In the genomic region with DNA sequence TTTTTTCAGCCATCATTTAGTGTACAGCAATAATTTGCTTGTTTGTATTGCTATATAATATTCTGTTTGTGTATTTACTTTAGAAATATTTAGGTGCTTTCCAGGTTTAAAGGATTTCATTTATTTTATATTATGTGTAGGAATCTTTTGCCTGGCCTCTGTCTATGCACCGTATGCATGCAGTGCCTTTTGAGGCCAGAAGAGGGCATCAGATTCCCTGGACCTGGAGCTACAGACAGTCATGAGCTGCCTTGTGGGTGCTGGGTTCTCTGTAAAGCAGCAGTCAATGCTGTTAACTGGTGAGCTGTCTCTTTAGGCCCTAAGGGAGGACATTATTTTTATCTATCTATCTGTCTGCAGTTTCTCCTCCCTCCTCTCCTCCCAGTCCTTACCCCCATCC, we compare ENCODE assay signal across 9 mouse cellular contexts. TPM values are rescaled to one million over a fixed set of nuclear protein-coding genes. Genes with fewer than 3 reads are reported as not detected.
DNase-seq lines count a peak whose midpoint lies in the region; ATAC-seq lines count a peak whose summit lies in the region.
"Had no signal": no experiment of that assay in that cellular context is flagged by ENCODE, and none has a peak within 500 bp of the region (broad histone marks: within the 10 kb centered on the region; RNA-seq: fewer than 3 reads in every experiment).

No protein-coding gene starts in this region.

- H3K9me3 ChIP-seq in hindbrain, embryonic 10.5 days: no peaks in the 10 kb centered on the region
- no peaks in the 10 kb centered on the region for H3K9me3 ChIP-seq in hindbrain, embryonic 13.5 days
- H3K9me3 ChIP-seq: megakaryocyte, embryonic 14.5 days had no signal

- H3K9ac ChIP-seq in hindbrain, embryonic 13.5 days: no peak overlapping the region

- no peaks in the 10 kb centered on the region for H3K36me3 ChIP-seq in hindbrain, embryonic 10.5 days
- H3K36me3 ChIP-seq in hindbrain, embryonic 13.5 days: no peaks in the 10 kb centered on the region

- H3K4me2 ChIP-seq in hindbrain, embryonic 13.5 days: no peak overlapping the region

- ATAC-seq in hindbrain, embryonic 13.5 days (ENCODE audit: low FRiP score): no peak; the same call in 1 of the 2 replicates
- no peak for ATAC-seq in activated CD4-positive, CD25-positive, alpha-beta regulatory T cell, adult 4 months

- no peak overlapping the region for H3K27ac ChIP-seq in hindbrain, embryonic 10.5 days
- H3K27ac ChIP-seq in hindbrain, embryonic 13.5 days: no peak overlapping the region

- peak; percentile 58 for DNase-seq in hindbrain, embryonic 10.5 days (ENCODE audit: low spot score)
- DNase-seq in 416B (ENCODE audit: low read depth): peak; percentile 73
- peak; percentile 81 for DNase-seq in ES-CJ7 (ENCODE audit: low read depth, low spot score)
- peak; percentile 40 to 45 for DNase-seq in cerebellum, postnatal 36 days
- DNase-seq in kidney, postnatal 25 days: peak; percentile 47 to 62
- peak; percentile 67 for DNase-seq in retina, embryonic 14.5 days (ENCODE audit: low spot score)

- H3K4me1 ChIP-seq in hindbrain, embryonic 10.5 days (replicated peaks): peaks cover 12% of the 10 kb centered on the region
- H3K4me1 ChIP-seq in hindbrain, embryonic 13.5 days (replicated peaks): peaks cover 11% of the 10 kb centered on the region

- H3K4me3 ChIP-seq in hindbrain, embryonic 10.5 days: no peak overlapping the region
- H3K4me3 ChIP-seq in hindbrain, embryonic 13.5 days: no peak overlapping the region
- H3K4me3 ChIP-seq: megakaryocyte, embryonic 14.5 days had no signal

- H3K27me3 ChIP-seq in hindbrain, embryonic 10.5 days (ENCODE audit: insufficient read depth, poor library complexity, severe bottlenecking): no peaks in the 10 kb centered on the region
- H3K27me3 ChIP-seq in hindbrain, embryonic 13.5 days: no peaks in the 10 kb centered on the region

- 22% methylated on average over 1 of the region's 1 CpGs for WGBS in hindbrain, embryonic 10.5 days
- 22% methylated on average over 1 of the region's 1 CpGs for WGBS in hindbrain, embryonic 13.5 days

RNA-seq across cellular contexts. Expression of a gene that starts 3.0 kb away (rescaled TPM):
- 1.8 and 1.9 TPM in 2 replicates for polyA plus RNA-seq in hindbrain, embryonic 10.5 days (2016; fragmentation: Nextera tagmentation; extraction: Ambion mirVana)
- 2.4 and 3.0 TPM in 2 replicates for polyA plus RNA-seq in hindbrain, embryonic 13.5 days (2015; fragmentation: Nextera tagmentation; extraction: Ambion mirVana)
- polyA plus RNA-seq in activated CD4-positive, CD25-positive, alpha-beta regulatory T cell, adult 4 months (2017; shearing (Covaris generic)): 1 to 10 TPM; 5.5 to 8.1 TPM

RNA-seq across cellular contexts. Expression of a gene that starts 3.1 kb away (rescaled TPM):
- polyA plus RNA-seq in hindbrain, embryonic 10.5 days (2016; fragmentation: Nextera tagmentation; extraction: Ambion mirVana): not detected in 2 replicates
- polyA plus RNA-seq in hindbrain, embryonic 13.5 days (2015; fragmentation: Nextera tagmentation; extraction: Ambion mirVana): 0.05 TPM in 1 of 2 replicates, not detected in the other
- not detected for polyA plus RNA-seq in activated CD4-positive, CD25-positive, alpha-beta regulatory T cell, adult 4 months (2017; shearing (Covaris generic))

RNA-seq across cellular contexts. Expression of a gene that starts 29.6 kb away (rescaled TPM):
- 21.8 and 27.6 TPM in 2 replicates for polyA plus RNA-seq in hindbrain, embryonic 10.5 days (2016; fragmentation: Nextera tagmentation; extraction: Ambion mirVana)
- 29.9 and 33.7 TPM in 2 replicates for polyA plus RNA-seq in hindbrain, embryonic 13.5 days (2015; fragmentation: Nextera tagmentation; extraction: Ambion mirVana)
- 1 to 10 TPM; 3.4 to 7.9 TPM for polyA plus RNA-seq in activated CD4-positive, CD25-positive, alpha-beta regulatory T cell, adult 4 months (2017; shearing (Covaris generic))

RNA-seq across cellular contexts. Expression of a gene that starts 29.7 kb away (rescaled TPM):
- 20.3 and 21.9 TPM in 2 replicates for polyA plus RNA-seq in hindbrain, embryonic 10.5 days (2016; fragmentation: Nextera tagmentation; extraction: Ambion mirVana)
- 42.7 and 43.9 TPM in 2 replicates for polyA plus RNA-seq in hindbrain, embryonic 13.5 days (2015; fragmentation: Nextera tagmentation; extraction: Ambion mirVana)
- polyA plus RNA-seq in activated CD4-positive, CD25-positive, alpha-beta regulatory T cell, adult 4 months (2017; shearing (Covaris generic)): 10 to 100 TPM; 72.5 to 77.4 TPM

RNA-seq across cellular contexts. Expression of a gene that starts 30.1 kb away (rescaled TPM):
- 5.4 and 6.1 TPM in 2 replicates for polyA plus RNA-seq in hindbrain, embryonic 10.5 days (2016; fragmentation: Nextera tagmentation; extraction: Ambion mirVana)
- polyA plus RNA-seq in hindbrain, embryonic 13.5 days (2015; fragmentation: Nextera tagmentation; extraction: Ambion mirVana): 13.3 and 13.6 TPM in 2 replicates
- polyA plus RNA-seq in activated CD4-positive, CD25-positive, alpha-beta regulatory T cell, adult 4 months (2017; shearing (Covaris generic)): not detected
